14 mouse cellular contexts compared by ENCODE assay signal in genomic region chr12:25293470-25294178, GRCm38 (mm10).
A peak's percentile ranks its signal among the peaks of the same experiment; 100 is the strongest.
DNase-seq lines count a peak whose midpoint lies in the region; ATAC-seq and TF ChIP-seq lines count a peak whose summit lies in the region.
"Had no signal": no experiment of that assay in that cellular context is flagged by ENCODE, and none has a peak within 500 bp of the region (broad histone marks: within the 10 kb centered on the region; RNA-seq: fewer than 3 reads in every experiment).

No protein-coding gene starts in this region.

- H3K4me2 ChIP-seq in heart, postnatal 0 days (ENCODE audit: low read depth, low read length), result peak overlapping the region; percentile 25; the same call in 1 of the 2 replicates
- no peak overlapping the region for H3K4me2 ChIP-seq in midbrain, embryonic 16.5 days (ENCODE audit: low read length)
- H3K4me2 ChIP-seq: hindbrain, embryonic 14.5 days had no signal

- no peak overlapping the region for H3K9ac ChIP-seq in heart, postnatal 0 days (replicated peaks; ENCODE audit: low read depth, low read length)
- no peak overlapping the region for H3K9ac ChIP-seq in midbrain, embryonic 16.5 days (ENCODE audit: low read depth, low read length)
- H3K9ac ChIP-seq: hindbrain, embryonic 14.5 days had no signal

- TF ChIP-seq EP300 in heart, postnatal 0 days (IDR thresholded peaks at IDR 0.05; ENCODE audit: low read depth), result no peak

- 5% methylated on average over 6 of the region's 6 CpGs for WGBS in heart, embryonic 10.5 days
- WGBS in lung, adult 2 months, result 47% methylated on average over 6 of the region's 6 CpGs
- 25% methylated on average over 6 of the region's 6 CpGs for WGBS in heart, postnatal 0 days
- WGBS in midbrain, embryonic 16.5 days, result 30% methylated on average over 6 of the region's 6 CpGs

- intact Hi-C loops in left cerebral cortex, postnatal 36 days (cut with DNase I), result no loop called here

- no peak for TF ChIP-seq POLR2A in lung, adult 2 months (IDR thresholded peaks at IDR 0.05; ENCODE audit: borderline replicate concordance, extremely low read depth, low read depth, low read length)

- peaks cover 41% of the 10 kb centered on the region for H3K4me1 ChIP-seq in heart, embryonic 10.5 days
- H3K4me1 ChIP-seq in lung, adult 2 months (ENCODE audit: control insufficient read depth, insufficient read depth, low read length), result no peaks in the 10 kb centered on the region
- peaks cover 23% of the 10 kb centered on the region for H3K4me1 ChIP-seq in heart, postnatal 0 days (ENCODE audit: control insufficient read depth, insufficient read depth)
- H3K4me1 ChIP-seq in midbrain, embryonic 16.5 days (ENCODE audit: control insufficient read depth, insufficient read depth, low read length), result peaks cover 9% of the 10 kb centered on the region

- no peaks in the 10 kb centered on the region for H3K36me3 ChIP-seq in heart, embryonic 10.5 days
- H3K36me3 ChIP-seq in heart, postnatal 0 days (replicated peaks; ENCODE audit: control insufficient read depth, insufficient read depth, low read length), result no peaks in the 10 kb centered on the region
- no peaks in the 10 kb centered on the region for H3K36me3 ChIP-seq in midbrain, embryonic 16.5 days (ENCODE audit: control insufficient read depth, insufficient read depth, low read length)

- ATAC-seq in heart, postnatal 0 days (ENCODE audit: insufficient read depth, low read depth), result peak; percentile 93
- peak; percentile 64 for ATAC-seq in midbrain, embryonic 16.5 days
- ATAC-seq: intestine, postnatal 0 days had no signal

- H3K27ac ChIP-seq in heart, embryonic 10.5 days, result peak overlapping the region; percentile 74
- peak overlapping the region; percentile 56 for H3K27ac ChIP-seq in heart, postnatal 0 days (ENCODE audit: low read depth)
- H3K27ac ChIP-seq in midbrain, embryonic 16.5 days (ENCODE audit: low read length), result 0 out of 2 replicates have a peak overlapping the region, but pooled peaks have one; percentile 40
- H3K27ac ChIP-seq: hindbrain, embryonic 14.5 days had no signal

- H3K27me3 ChIP-seq in heart, embryonic 10.5 days (ENCODE audit: insufficient read depth, poor library complexity, severe bottlenecking), result no peaks in the 10 kb centered on the region
- H3K27me3 ChIP-seq in heart, postnatal 0 days (ENCODE audit: control insufficient read depth, insufficient read depth, low read length), result 0 out of 2 replicates have a peak, but pooled peaks cover 6% of the 10 kb centered on the region
- H3K27me3 ChIP-seq in midbrain, embryonic 16.5 days (ENCODE audit: control insufficient read depth, insufficient read depth, low read depth, low read length), result no peaks in the 10 kb centered on the region

- no peaks in the 10 kb centered on the region for H3K9me3 ChIP-seq in heart, embryonic 10.5 days
- no peaks in the 10 kb centered on the region for H3K9me3 ChIP-seq in heart, postnatal 0 days (replicated peaks; ENCODE audit: control insufficient read depth, low read length)
- no peaks in the 10 kb centered on the region for H3K9me3 ChIP-seq in midbrain, embryonic 16.5 days (replicated peaks; ENCODE audit: control insufficient read depth, low read length, poor library complexity, severe bottlenecking)

- TF ChIP-seq CTCF in lung, adult 2 months (IDR thresholded peaks at IDR 0.05; ENCODE audit: insufficient read depth, low read length), result no peak
- TF ChIP-seq CTCF in heart, postnatal 0 days (IDR thresholded peaks at IDR 0.05; ENCODE audit: low read depth), result no peak

- H3K4me3 ChIP-seq in heart, embryonic 10.5 days, result no peak overlapping the region
- no peak overlapping the region for H3K4me3 ChIP-seq in lung, adult 2 months (replicated peaks; ENCODE audit: extremely low read depth, low read depth, low read length)
- H3K4me3 ChIP-seq in heart, postnatal 0 days (ENCODE audit: low read depth, low read length), result no peak overlapping the region
- H3K4me3 ChIP-seq in midbrain, embryonic 16.5 days (ENCODE audit: low read depth, low read length), result no peak overlapping the region

- DNase-seq in heart, embryonic 10.5 days (ENCODE audit: low spot score), result peak; percentile 94
- DNase-seq in heart, adult 8-10 months (ENCODE audit: low spot score), result no peak
- peak; percentile 19 to 65 for DNase-seq in lung, adult 18-20 months
- DNase-seq in lung, adult 2 months, result no peak
- peak; percentile 76 for DNase-seq in heart, postnatal 0 days (ENCODE audit: low spot score)
- DNase-seq in left cerebral cortex, postnatal 36 days (ENCODE audit: low spot score in 2 of 2), result no peak
- DNase-seq in cerebellum, postnatal 36 days, result no peak
- DNase-seq: adrenal gland, adult 2 months; cerebellum, adult 9-10 months; kidney, postnatal 4 days; thymus, postnatal 4 days had no signal

Comparison
In these comparisons a context has a peak if more than half of its experiments do, and no peak if none do; other contexts are left out.
1. DNase-seq: peak in heart, embryonic 10.5 days (single experiment), lung, adult 18-20 months (2 of 2) and heart, postnatal 0 days (single experiment); none in heart, adult 8-10 months (single experiment), lung, adult 2 months (single experiment), left cerebral cortex, postnatal 36 days (0 of 2) and cerebellum, postnatal 36 days (0 of 2).
2. Peak in every context shown above with its lines, with median percentiles within 50 percentile points of each other: H3K27ac ChIP-seq.